Mouse (Mus musculus) Muller cell, postnatal 12 days (primary cell): Measurements from ENCODE around the gene Pde4d.

ENCODE experiments used
- DNase-seq: peaks from one replicate; pipeline ENCODE4 v3.0.0-alpha.2; 2015; ENCODE audit errors: inconsistent ontology term

Gene Pde4d

DNA sequence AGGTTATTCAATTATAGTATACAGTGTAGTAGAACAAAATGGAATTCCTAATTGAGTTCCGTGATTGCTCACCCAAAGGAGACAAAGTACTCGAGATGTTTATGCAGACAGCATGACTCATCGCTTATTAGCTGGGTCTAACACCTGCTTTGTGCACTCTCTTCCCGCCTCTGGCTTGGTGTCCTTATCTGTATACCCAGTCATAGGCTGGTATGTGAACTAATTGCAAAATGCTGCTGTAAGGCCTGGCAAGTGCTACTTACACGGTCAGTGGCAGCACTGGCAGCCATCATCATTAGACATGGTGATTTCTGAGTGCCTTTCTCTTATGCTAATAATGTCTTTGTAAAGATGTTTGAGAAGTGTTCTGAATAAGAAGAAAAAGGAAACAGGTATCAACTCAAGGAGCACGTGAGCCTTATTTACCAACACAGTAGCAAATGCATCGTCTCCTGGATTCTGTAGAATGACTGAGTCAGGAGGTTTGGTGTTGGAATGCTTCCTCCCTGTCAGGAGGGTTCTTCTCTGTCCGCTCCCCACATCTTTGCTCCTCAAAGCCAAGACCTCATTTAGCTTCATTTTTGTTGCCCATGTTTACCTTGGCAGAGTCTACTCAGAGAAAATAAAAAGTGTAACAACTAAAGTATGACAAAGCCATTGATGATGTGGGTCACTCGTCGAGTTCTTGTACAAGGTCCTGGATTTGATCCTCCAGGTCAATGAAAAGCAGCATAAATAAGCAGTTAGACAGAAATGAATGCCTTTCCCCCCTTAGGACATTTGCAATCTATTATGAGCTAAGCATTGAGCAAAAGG lies 1202.2 kb downstream of the Pde4d start:
- DNase-seq: peak; percentile 81

DNA sequence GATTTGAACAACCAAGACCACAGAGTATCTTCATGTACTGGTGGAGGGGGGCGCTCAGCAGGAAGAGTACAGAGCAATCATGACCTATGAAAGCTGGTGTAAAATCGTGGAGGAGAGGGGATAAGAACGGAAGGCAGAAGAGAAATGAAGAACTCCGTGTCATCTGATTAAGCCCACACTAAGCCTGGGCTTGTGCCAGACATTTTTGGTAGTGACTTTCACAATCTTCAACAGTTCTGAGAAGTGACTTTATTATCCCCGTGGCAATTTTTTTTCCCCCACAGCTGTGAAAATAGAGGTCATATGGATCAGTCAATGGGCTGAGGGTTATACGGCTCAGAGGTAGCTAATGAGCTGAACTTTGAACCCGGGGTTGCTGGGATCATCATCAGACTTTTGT lies 1202.9 kb downstream of the Pde4d start:
- peak; percentile 52 for DNase-seq

DNA sequence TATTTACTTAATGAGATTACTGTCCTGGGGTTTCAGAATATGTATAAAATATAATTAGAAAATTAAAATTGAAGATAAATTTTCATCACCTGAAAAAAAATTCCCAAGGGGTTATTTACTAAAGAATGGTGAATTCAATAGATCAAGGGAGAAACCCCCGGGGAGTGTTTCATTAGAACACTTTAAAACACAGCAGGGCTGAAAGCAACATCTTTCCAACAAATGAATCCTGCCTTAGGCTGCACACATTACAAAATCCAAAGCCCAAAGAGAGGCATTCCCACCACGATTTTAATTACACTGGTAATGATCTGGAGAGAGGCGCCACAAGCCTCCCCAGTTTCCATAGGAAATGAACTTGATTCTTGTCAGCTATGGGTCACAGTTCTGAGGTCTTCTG lies 1205.6 kb downstream of the Pde4d start:
- no peak for DNase-seq

DNA sequence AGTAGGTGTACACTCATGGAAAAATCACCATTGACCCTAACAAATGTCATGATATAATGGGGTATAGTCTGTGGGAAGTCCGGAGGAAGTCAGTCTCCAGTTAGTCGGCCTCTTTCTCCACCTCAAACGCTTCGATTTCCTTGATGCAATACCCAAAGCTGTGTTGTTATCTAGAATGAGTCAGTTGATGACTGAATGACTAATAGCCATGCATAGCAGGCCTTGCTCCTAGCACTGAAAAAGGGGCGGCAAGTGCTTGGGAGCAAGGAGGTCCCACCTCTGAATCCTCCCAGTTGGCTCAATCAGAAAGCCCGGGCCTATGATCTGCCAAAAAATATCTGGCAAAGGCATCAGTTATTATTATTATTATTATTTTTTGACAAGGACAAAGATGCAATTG lies 1209.4 kb downstream of the Pde4d start:
- no peak for DNase-seq

DNA sequence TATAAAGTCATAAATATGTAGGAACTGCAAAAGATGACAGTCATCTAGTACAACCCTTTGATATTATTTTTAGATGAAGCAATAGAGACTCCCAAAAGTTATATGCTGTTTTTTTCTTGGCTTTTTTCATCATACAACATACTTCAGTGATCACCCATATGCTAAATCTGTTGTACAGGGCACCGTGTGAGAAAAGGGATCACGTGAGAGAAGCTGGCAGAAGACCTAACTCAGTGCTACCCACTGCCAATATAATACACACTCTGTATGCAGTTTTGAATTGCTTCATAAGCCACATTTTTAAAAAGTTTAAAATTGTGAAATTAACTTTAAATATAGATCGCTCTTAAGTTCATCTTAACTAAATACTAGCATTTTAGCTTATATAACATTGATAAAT lies 1211.6 kb downstream of the Pde4d start:
- no peak for DNase-seq

DNA sequence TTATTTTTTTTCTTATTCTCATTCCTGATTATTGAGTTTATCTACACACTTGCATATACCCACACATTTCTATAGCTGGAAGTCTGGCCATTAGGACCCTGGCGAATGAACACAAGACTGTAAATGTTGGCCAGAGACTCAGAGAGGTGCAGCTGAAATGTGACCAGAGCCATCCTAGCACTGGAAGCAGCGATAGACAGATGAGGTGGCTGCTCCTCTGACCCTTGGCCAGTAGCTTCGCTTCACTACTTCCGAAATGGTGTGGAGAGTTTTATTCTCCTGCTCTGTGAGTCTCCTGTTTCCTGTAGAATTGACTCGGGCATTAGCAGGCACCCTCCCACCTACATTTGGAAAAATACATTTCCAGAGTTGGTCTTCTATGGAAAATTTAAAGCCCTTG lies 1212.4 kb downstream of the Pde4d start:
- no peak for DNase-seq

DNA sequence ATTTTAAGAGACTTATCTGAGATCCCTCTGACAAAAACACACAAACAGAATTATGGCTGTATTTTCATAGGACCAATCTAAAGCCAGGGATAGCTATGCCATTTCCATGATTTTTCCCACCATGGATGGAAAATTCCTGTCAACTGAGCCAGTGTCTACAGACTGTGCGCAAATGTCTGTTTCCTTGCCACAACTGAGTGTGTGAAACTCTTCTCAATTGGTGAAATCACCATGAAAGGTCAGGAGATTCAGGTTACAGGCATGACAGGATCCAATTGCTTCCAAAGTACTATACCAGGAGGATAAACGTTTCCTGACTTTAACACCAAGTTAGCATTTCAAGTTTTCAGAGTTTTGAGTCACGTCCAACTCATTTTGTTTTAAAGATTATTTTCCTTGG lies 1213.0 kb downstream of the Pde4d start:
- no peak for DNase-seq

DNA sequence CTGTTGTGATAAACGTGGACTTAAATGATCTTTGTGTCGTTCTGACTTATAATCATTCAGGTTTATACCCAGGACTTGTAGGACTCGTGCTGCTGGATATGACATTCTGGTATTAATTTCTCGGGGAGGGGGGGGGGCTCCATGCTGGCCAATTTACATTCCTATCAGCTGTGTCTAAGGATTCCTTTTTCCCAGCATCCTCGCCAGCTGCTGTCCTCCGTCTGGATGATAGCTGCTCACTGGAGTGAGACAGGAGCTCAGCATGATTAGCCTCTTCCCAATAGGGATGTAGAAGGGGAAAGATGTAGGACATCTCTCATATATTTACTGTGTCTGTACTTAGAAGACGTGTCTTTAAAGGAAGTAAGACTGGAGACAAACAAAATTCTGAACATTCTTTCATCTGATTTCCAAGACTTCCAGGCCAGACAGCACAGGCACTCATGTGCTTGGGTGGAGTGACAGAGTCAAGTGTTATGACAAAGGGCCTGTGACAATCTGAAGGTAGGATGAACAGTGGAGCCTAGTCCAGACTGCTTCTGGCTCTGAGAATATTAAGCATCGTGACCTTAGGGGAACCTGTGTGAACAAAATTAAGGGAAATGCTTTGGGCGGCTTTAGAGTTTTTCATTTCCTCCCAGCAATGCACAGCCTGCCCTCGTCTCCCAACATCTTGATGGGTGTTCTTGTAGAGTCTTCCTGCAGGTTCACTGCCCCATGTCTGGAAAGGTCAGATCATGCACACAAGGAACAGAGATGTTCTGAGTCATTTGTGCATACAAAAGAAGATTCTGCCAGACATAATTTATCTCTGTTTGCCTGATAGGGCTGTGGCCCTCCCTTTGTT lies 1215.4 kb downstream of the Pde4d start:
- DNase-seq: peak; percentile 84

DNA sequence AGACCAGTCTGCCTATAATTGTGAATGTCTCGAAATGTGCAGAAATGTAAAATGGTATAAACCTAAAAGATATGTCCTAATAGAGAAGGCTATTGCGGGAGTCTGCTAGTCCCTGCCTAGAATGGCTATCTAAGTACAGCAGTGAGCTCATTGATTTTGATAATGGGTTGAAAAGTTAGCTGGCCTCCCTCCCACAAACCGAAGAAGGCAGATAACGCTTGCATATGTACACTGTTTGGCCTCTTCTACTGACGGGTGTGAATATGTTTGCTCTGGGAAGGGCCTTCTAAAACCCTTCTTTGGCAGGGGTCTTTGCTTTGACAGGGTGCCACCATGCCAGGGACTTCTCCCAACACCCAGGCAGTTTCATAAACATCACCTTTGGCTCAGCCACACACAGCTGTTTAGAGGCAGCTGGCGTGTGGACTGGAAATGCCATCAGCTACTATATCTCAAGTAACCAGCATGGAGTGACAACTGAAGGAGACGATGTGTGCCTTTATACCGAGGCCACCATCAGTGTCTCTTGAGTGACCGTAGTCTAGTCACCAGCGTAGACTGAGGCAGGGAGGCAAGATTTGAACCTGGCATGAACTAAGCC lies 1216.2 kb downstream of the Pde4d start:
- DNase-seq: no peak

DNA sequence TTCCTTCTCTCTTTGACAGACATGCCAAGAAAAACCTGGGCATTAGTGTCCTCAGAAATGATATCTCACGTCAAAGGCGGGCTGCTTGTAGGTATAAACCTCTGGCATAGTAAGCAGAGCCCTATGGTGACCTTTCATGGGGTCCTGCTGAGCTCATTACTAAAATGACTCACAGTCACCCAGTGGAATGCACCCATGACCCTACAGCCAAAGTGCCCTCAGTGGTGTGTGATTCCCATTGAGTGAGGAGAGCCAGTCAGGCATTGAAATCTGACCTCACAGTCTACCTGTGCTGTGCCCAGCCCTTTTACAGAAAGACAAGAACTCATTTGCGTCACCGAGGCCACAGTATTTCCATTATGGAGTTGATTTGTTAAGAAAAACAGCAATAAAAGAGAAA lies 1220.2 kb downstream of the Pde4d start:
- DNase-seq: no peak

DNA sequence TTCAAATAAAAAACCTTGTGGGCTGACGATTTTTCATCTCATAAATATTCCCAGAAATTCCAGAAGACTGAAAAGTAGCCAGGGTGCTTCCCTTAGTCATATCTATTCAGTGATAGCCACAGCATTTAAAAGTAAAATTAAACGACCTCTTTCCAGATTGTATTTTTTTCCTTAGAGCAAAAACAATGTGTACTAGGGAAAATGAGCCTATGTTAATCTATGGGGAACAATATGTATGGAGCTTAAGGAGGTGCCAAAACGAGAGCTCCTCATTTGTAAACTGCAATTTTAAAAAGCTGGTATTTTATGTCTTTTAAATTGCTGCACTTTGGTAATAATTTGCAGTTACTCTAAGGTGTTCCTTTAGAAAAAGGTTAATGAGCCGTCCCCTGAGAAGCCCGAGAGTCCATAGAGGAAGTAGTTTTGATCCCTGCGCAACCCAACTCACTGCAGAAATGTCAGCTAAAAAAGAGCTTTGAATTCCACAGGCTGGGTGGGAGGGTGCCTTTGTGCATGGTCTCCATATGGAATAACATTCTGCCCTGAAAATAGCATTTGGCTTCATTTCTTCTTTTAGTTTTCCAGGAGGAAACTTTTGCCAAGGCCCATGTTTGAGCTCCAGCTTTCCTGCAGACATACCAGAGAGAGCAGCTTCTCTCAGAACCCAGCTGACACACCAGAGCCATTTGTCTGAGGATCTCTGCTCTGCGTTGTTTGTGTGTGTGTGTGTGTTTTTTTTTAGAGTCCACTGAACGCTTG lies 1222.0 kb downstream of the Pde4d start:
- DNase-seq: no peak

DNA sequence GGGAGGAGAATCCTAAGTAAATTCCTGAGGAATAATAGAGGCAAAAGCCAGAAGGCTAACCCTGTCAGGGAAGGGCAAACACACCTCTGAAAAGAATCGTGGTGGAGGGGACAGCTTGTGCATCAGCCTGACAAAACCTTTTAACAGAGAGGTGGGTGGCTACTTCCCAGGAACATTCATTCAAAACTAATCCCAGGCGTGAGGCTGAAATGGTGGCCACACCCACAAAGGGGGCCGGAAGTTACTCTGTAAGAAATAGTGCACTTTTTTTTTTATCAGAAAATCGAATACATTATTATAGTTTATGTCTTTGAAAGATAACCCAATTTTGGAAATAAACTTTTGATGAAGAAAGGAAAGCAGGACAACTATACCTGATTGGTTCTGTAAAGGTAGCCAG lies 1227.3 kb downstream of the Pde4d start:
- no peak for DNase-seq

DNA sequence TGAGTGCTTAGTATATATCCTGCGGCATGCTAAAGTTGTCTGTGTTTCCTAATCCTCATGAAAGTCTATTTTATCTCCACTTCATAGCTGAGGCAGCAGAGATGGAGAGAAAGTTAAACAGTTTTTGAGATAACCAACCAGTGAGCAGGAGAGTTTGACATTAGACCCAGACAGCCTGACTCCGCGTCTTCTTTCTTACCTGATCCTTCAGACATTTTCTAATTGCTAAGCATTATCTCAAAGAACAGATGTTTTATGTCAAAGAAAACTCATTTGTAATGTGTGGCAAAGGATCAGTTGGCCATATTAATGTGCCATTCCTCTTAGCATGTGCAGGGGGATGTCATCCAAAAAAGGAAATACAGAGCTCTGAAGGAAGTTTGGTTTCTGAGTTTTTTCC lies 1227.9 kb downstream of the Pde4d start:
- no peak for DNase-seq

DNA sequence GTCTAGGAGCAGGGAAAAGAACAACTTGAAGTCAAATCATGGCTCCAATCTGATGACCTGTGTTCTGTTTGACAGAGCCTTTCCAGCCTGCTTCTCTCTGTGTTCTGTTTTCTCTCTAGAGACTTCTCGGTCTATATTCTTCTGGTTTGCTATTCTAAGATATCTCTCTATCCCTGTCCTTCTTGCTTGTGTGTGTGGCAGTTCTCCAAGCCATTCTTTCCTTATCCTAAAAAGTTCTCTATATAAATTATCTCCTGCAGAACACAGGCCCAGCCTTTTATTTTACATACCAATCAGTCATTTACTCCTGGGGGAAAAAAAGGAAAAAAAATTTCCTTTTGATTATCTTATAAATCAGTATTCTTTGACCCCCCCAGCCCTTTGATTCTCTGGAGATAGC lies 1229.2 kb downstream of the Pde4d start:
- no peak for DNase-seq

DNA sequence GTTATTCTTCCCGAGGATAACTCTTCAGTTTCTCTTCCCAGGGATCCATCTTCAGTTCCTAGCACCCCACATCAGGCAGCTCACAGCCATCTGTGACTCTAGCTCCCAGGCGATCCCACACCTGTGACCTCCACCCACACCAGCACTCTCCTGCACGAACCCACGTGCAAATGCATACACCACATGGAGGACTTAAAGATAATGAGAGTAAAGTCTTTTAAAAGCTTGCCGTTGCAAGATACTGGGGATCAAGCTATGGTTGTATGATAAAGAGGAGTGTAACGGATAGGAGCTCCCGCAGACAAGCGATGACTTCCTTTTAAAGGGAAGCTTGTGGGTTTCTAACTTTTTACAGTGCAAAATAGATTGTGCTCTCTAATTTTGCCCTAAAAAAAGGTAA lies 1230.5 kb downstream of the Pde4d start:
- no peak for DNase-seq

DNA sequence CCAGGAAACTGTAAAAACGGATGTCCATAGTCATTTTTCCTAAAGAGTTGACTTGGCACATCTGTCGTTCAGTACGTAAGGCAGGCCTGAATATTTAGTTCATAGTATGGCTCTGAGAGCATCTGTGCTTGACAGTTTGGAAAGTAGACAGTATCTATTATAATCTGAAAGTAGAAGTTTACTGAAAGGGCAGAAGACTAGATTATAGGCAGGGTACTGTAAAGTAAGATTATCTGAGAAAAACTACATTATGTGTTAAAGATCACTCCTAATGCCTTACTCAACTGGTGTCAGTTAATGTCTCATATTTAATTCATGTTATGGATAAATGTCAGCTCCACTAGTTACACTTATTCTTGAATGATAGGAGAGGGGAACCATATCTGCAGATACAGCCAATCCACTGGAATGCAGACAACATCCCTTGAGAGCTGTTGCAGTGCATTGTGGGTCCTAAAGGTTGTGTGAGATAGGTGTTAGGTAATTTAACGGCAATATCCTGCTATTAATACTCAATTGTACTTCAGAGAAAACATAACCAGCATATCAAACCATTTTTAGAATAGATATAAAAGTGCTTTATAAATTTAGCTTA lies 1232.0 kb downstream of the Pde4d start:
- no peak for DNase-seq

DNA sequence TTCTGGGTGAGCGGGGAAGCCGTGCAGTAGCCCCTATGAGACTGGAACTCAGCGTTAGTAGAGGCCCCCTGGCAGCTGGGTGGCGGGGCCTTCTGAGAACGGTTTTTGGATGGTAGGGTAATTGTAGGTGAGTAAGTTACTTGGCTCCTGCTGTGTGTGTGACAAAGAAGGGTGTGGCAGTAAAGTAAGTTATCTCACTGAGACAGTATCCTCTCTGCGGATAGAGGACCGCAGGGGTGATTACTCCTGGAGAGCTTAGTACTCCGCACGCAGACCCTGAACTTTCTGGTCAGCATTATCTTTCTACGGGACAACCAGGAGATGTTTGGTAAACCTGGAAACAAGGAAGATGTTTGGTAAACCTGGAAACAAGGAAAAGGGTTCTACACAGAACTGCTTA lies 1233.3 kb downstream of the Pde4d start:
- DNase-seq: no peak

DNA sequence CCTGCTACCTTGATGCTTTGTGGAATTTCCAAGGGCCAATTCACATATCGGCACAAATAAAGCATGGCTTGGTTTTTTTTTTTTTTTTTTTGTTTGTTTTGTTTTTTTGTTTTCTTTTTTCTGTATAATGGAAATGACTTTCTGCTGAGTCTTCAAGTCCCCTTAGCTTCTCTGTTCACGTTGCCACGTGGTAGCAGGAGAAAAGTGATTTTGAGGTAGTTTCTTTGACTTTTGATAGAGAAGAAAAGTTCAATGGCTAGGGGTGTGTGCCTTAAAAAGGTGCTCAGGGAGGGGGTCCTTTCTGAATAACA lies 1235.2 kb downstream of the Pde4d start:
- DNase-seq: no peak

DNA sequence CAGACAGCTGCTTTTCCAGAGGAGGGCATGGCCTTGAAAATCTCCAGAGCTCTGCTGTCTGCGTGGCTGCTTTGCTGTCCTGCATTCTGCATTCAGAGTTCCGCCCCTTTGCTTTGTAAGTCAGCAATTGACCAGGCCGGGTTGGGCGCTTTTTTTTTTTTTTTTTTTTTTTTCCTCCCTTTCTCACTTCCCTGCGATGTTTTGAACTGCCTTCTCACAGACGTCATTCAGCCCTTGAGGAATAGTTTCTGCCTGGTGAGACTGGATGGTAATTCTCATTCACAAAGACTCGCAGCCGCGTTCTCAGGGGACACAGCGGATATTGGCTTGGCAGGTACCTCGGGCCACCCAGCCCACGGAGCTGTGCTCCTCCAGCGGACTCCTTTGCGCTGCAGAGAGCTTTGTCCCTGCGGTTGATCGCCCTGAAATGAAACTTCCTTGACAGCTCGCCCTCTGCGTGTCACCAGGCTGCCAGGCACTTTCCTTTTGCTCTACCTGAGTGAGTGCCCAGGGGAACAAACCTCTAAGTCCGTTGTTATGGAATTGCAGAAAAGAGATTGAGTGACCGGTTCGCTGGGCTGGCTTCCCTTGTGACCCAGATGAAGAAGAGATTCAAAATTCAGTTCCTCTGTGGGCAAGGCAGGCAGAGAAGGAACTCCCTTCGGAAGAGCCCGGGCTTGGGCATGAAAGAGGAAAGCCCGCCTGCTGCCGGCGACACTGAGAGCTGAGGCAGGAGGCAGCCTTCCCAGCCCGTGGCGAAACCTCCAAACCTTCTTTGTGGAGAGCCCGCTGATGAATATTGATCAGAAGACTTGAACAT lies 1235.8 kb downstream of the Pde4d start:
- peak; percentile 83 for DNase-seq

DNA sequence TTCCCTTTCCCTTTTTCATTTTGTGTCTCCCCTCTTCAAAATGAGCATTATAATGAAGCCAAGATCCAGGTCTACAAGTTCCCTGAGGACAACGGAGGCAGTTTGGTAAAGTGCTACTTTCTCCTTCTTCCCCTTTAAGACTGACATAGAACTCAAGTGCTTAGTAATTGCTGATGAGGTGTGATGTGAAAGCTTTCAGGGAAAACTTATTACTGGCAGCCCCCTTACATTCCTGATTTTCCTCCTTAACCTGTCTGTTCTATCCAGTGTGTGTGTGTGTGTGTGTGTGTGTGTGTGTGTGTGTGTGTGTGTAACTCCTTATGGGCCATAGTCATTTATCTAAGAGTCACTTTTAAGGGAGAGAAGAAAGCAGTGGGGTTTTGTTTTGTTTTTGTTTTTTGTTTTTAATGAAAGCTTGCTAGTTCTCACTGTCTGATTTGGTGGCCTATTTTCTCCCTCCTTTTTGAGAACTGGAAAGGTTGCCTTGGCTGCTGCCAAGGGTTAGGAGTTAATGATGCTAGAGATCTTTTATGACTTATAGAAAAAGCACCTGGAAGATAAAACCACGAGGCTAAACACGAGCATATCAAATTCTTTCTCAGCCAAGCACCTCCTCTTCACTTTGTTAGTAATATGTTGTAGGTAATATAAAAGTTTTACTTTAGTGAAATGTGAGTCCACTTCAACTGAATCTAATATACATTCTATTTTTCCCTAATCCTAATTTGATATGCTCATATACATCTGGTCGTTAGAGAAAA lies 1236.5 kb downstream of the Pde4d start:
- peak; percentile 62 for DNase-seq
